Comparison of ENCODE assay signal across 16 mouse cellular contexts in the genomic region with DNA sequence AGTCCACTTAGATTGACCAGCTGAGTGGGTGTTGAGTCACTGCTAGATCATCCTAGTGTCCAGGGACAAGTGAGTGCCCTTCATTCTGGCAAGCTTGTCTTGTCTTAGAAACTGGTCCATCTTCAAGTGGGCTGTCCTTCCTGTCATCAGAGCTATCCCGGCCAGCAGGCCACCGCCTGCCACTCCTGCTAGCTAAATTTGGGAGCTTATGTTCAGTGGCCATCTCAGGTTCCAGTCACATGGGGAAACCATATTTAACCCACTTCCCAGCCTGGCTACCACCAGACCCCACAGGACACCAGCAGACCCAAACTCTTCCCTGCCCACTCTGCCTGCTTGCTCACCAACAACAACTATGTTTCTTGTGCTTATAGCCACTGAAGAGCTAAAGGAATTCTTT. TPM values are rescaled to one million over a fixed set of nuclear protein-coding genes. Genes with fewer than 3 reads are reported as not detected.
A peak's percentile ranks its signal among the peaks of the same experiment; 100 is the strongest.
DNase-seq lines count a peak whose midpoint lies in the region; ATAC-seq and TF ChIP-seq lines count a peak whose summit lies in the region.
"Had no signal": no experiment of that assay in that cellular context is flagged by ENCODE, and none has a peak within 500 bp of the region (broad histone marks: within the 10 kb centered on the region; RNA-seq: fewer than 3 reads in every experiment).

No protein-coding gene starts in this region.

- WGBS in heart, embryonic 13.5 days: 32% methylated on average over 2 of the region's 2 CpGs
- 69% methylated on average over 2 of the region's 2 CpGs for WGBS in forebrain, embryonic 13.5 days
- WGBS in hindbrain, postnatal 0 days: 74% methylated on average over 2 of the region's 2 CpGs
- WGBS in liver, postnatal 0 days (ENCODE audit: insufficient replicate concordance): 81% methylated on average over 2 of the region's 2 CpGs

- peak; percentile 29 for DNase-seq in cerebellum, adult 9-11 months
- DNase-seq in cerebellum, postnatal 10 days: no peak
- DNase-seq in gastrocnemius, postnatal 10 days: peak; percentile 42
- no peak for DNase-seq in hindbrain, postnatal 0 days (ENCODE audit: low spot score)
- no peak for DNase-seq in liver, postnatal 0 days
- DNase-seq: cerebellum, postnatal 14 days; kidney, postnatal 36 days; layer of hippocampus, postnatal 36 days; lung, adult 2 months had no signal

- no peak overlapping the region for H3ac ChIP-seq in C2C12 (ENCODE audit: control insufficient read depth, insufficient read length, low read depth)

- H3K4me1 ChIP-seq in heart, embryonic 13.5 days: peaks cover 52% of the 10 kb centered on the region
- peaks cover 29% of the 10 kb centered on the region for H3K4me1 ChIP-seq in forebrain, embryonic 13.5 days
- peaks cover 20% of the 10 kb centered on the region for H3K4me1 ChIP-seq in hindbrain, postnatal 0 days (ENCODE audit: insufficient read depth, low read length)
- H3K4me1 ChIP-seq in liver, postnatal 0 days (ENCODE audit: insufficient read depth): peaks cover 15% of the 10 kb centered on the region

- H3K9me3 ChIP-seq in heart, embryonic 13.5 days: no peaks in the 10 kb centered on the region
- H3K9me3 ChIP-seq in forebrain, embryonic 13.5 days (replicated peaks): no peaks in the 10 kb centered on the region
- no peaks in the 10 kb centered on the region for H3K9me3 ChIP-seq in hindbrain, postnatal 0 days (ENCODE audit: low read length)
- H3K9me3 ChIP-seq in liver, postnatal 0 days (ENCODE audit: low read length): no peaks in the 10 kb centered on the region
- H3K9me3 ChIP-seq: hindbrain, embryonic 10.5 days; limb, embryonic 13.5 days had no signal

- H3K36me3 ChIP-seq in C2C12 (ENCODE audit: control insufficient read depth, insufficient read depth): no peaks in the 10 kb centered on the region
- H3K36me3 ChIP-seq in heart, embryonic 13.5 days: peaks cover 26% of the 10 kb centered on the region
- 0 out of 2 replicates have a peak, but pooled peaks cover 2% of the 10 kb centered on the region for H3K36me3 ChIP-seq in forebrain, embryonic 13.5 days (ENCODE audit: poor library complexity, severe bottlenecking)
- H3K36me3 ChIP-seq in hindbrain, postnatal 0 days (ENCODE audit: insufficient read depth, low read length): no peaks in the 10 kb centered on the region
- H3K36me3 ChIP-seq in liver, postnatal 0 days (replicated peaks; ENCODE audit: insufficient read depth, low read length): 0 out of 2 replicates have a peak, but pooled peaks cover 5% of the 10 kb centered on the region

- H3K27ac ChIP-seq in heart, embryonic 13.5 days (replicated peaks): peak overlapping the region; percentile 51
- no peak overlapping the region for H3K27ac ChIP-seq in forebrain, embryonic 13.5 days
- H3K27ac ChIP-seq in hindbrain, postnatal 0 days: no peak overlapping the region
- no peak overlapping the region for H3K27ac ChIP-seq in liver, postnatal 0 days (ENCODE audit: low read depth)
- H3K27ac ChIP-seq: hindbrain, embryonic 10.5 days; limb, embryonic 13.5 days had no signal

- no peaks in the 10 kb centered on the region for H3K27me3 ChIP-seq in C2C12 (ENCODE audit: control insufficient read depth, insufficient read depth, insufficient read length)
- H3K27me3 ChIP-seq in heart, embryonic 13.5 days (replicated peaks): no peaks in the 10 kb centered on the region
- no peaks in the 10 kb centered on the region for H3K27me3 ChIP-seq in forebrain, embryonic 13.5 days
- no peaks in the 10 kb centered on the region for H3K27me3 ChIP-seq in hindbrain, postnatal 0 days (ENCODE audit: insufficient read depth, low read length)
- no peaks in the 10 kb centered on the region for H3K27me3 ChIP-seq in liver, postnatal 0 days (ENCODE audit: insufficient read depth, low read length)
- H3K27me3 ChIP-seq: limb, embryonic 13.5 days had no signal

- no peaks in the 10 kb centered on the region for H3K79me3 ChIP-seq in C2C12 (ENCODE audit: low read depth)

- H3K79me2 ChIP-seq in C2C12 (ENCODE audit: control insufficient read depth, insufficient read depth): no peaks in the 10 kb centered on the region

- ATAC-seq in heart, embryonic 13.5 days (ENCODE audit: extremely low read depth, insufficient number of reproducible peaks, low FRiP score, low TSS enrichment): no peak
- ATAC-seq in forebrain, embryonic 13.5 days: no peak
- no peak for ATAC-seq in hindbrain, postnatal 0 days
- ATAC-seq in liver, postnatal 0 days: no peak
- ATAC-seq: intestine, postnatal 0 days had no signal

- 0 out of 2 replicates have a peak overlapping the region, but pooled peaks have one; percentile 56 for H3K9ac ChIP-seq in heart, embryonic 13.5 days
- H3K9ac ChIP-seq in forebrain, embryonic 13.5 days: no peak overlapping the region
- H3K9ac ChIP-seq in hindbrain, postnatal 0 days (replicated peaks; ENCODE audit: low read length): no peak overlapping the region
- H3K9ac ChIP-seq in liver, postnatal 0 days (replicated peaks): no peak overlapping the region
- H3K9ac ChIP-seq: limb, embryonic 13.5 days had no signal

- H3K4me3 ChIP-seq in C2C12 (ENCODE audit: insufficient read depth, poor library complexity, severe bottlenecking): no peak overlapping the region
- H3K4me3 ChIP-seq in heart, embryonic 13.5 days: peak overlapping the region; percentile 4; the same call in 1 of the 2 replicates
- H3K4me3 ChIP-seq in forebrain, embryonic 13.5 days: no peak overlapping the region
- no peak overlapping the region for H3K4me3 ChIP-seq in hindbrain, postnatal 0 days (ENCODE audit: low read length)
- no peak overlapping the region for H3K4me3 ChIP-seq in liver, postnatal 0 days (ENCODE audit: low read depth, low read length)
- H3K4me3 ChIP-seq: hindbrain, embryonic 10.5 days; limb, embryonic 13.5 days had no signal

- H3K4me2 ChIP-seq in heart, embryonic 13.5 days: peak overlapping the region; percentile 46
- no peak overlapping the region for H3K4me2 ChIP-seq in forebrain, embryonic 13.5 days
- H3K4me2 ChIP-seq in hindbrain, postnatal 0 days (ENCODE audit: low read depth, low read length): no peak overlapping the region
- no peak overlapping the region for H3K4me2 ChIP-seq in liver, postnatal 0 days (ENCODE audit: low read depth, low read length)
- H3K4me2 ChIP-seq: limb, embryonic 13.5 days had no signal

- TF ChIP-seq CTCF in C2C12 (IDR thresholded peaks at IDR 0.05; ENCODE audit: control insufficient read depth, insufficient read depth, insufficient read length): no peak
- no peak for TF ChIP-seq CTCF in hindbrain, postnatal 0 days (IDR thresholded peaks at IDR 0.05; ENCODE audit: low read depth)
- TF ChIP-seq CTCF in liver, postnatal 0 days (IDR thresholded peaks at IDR 0.05; ENCODE audit: low read depth): no peak

- no peak for TF ChIP-seq EP300 in liver, postnatal 0 days (IDR thresholded peaks at IDR 0.05; ENCODE audit: low read depth)

TF ChIP-seq in C2C12, 6 proteins besides CTCF, POLR2A, EP300 and RAD21 (continues in another document):
- TF ChIP-seq USF1 (IDR thresholded peaks at IDR 0.05; ENCODE audit: low read depth): peak; percentile 54
- TF ChIP-seq FOSL1 (IDR thresholded peaks at IDR 0.05; ENCODE audit: insufficient read depth, low read length, poor library complexity, severe bottlenecking): no peak

RNA-seq across cellular contexts. Expression of gene Twf2, which starts 3.6 kb away (rescaled TPM):
- 54.7 TPM for polyA plus RNA-seq in C2C12 (2012; fragmentation: generic; extraction: Trizol)
- 10 to 100 TPM; 57.2 to 70.5 TPM for total RNA-seq in gastrocnemius, postnatal 10 days (2021)
- polyA plus RNA-seq in heart, embryonic 13.5 days (2015; fragmentation: Nextera tagmentation; extraction: Ambion mirVana): 43.3 and 46.9 TPM in 2 replicates
- polyA plus RNA-seq in forebrain, embryonic 13.5 days (2015; fragmentation: Nextera tagmentation; extraction: Ambion mirVana): 48.0 and 51.7 TPM in 2 replicates
- 57.4 and 72.6 TPM in 2 replicates for total RNA-seq in hindbrain, postnatal 0 days (2014; rRNA removed)
- 42.0 and 43.9 TPM in 2 replicates for polyA plus RNA-seq in hindbrain, postnatal 0 days (2015; fragmentation: Nextera tagmentation; extraction: Ambion mirVana)
- 22.4 and 23.0 TPM in 2 replicates for polyA plus RNA-seq in liver, postnatal 0 days (2015; fragmentation: Nextera tagmentation; extraction: Ambion mirVana)

RNA-seq across cellular contexts. Expression of gene Ppm1m, which starts 7.0 kb away (rescaled TPM):
- 42.8 TPM for polyA plus RNA-seq in C2C12 (2012; fragmentation: generic; extraction: Trizol)
- 10 to 100 TPM in 1 of 2 experiments, 1 to 10 TPM in 1; 8.0 to 10.0 TPM for total RNA-seq in gastrocnemius, postnatal 10 days (2021)
- polyA plus RNA-seq in heart, embryonic 13.5 days (2015; fragmentation: Nextera tagmentation; extraction: Ambion mirVana): 26.7 and 29.0 TPM in 2 replicates
- polyA plus RNA-seq in forebrain, embryonic 13.5 days (2015; fragmentation: Nextera tagmentation; extraction: Ambion mirVana): 19.5 and 20.1 TPM in 2 replicates
- total RNA-seq in hindbrain, postnatal 0 days (2014; rRNA removed): 19.0 and 23.3 TPM in 2 replicates
- 18.5 and 21.2 TPM in 2 replicates for polyA plus RNA-seq in hindbrain, postnatal 0 days (2015; fragmentation: Nextera tagmentation; extraction: Ambion mirVana)
- 11.0 and 11.1 TPM in 2 replicates for polyA plus RNA-seq in liver, postnatal 0 days (2015; fragmentation: Nextera tagmentation; extraction: Ambion mirVana)

RNA-seq across cellular contexts. Expression of gene Tlr9, which starts 15.9 kb away (rescaled TPM):
- not detected for polyA plus RNA-seq in C2C12 (2012; fragmentation: generic; extraction: Trizol)
- total RNA-seq in gastrocnemius, postnatal 10 days (2021): under 1 TPM; 0.52 to 0.90 TPM
- polyA plus RNA-seq in heart, embryonic 13.5 days (2015; fragmentation: Nextera tagmentation; extraction: Ambion mirVana): not detected in 2 replicates
- polyA plus RNA-seq in forebrain, embryonic 13.5 days (2015; fragmentation: Nextera tagmentation; extraction: Ambion mirVana): not detected in 2 replicates
- total RNA-seq in hindbrain, postnatal 0 days (2014; rRNA removed): 0.36 and 0.37 TPM in 2 replicates
- polyA plus RNA-seq in hindbrain, postnatal 0 days (2015; fragmentation: Nextera tagmentation; extraction: Ambion mirVana): 0.09 and 0.11 TPM in 2 replicates
- polyA plus RNA-seq in liver, postnatal 0 days (2015; fragmentation: Nextera tagmentation; extraction: Ambion mirVana): 0.07 and 0.16 TPM in 2 replicates
- polyA plus RNA-seq: embryonic facial prominence, embryonic 11.5 days; hindbrain, embryonic 10.5 days had no signal

RNA-seq across cellular contexts. Expression of gene Wdr82, which starts 35.8 kb away (rescaled TPM):
- 49.6 TPM for polyA plus RNA-seq in C2C12 (2012; fragmentation: generic; extraction: Trizol)
- 10 to 100 TPM; 31.1 to 38.8 TPM for total RNA-seq in gastrocnemius, postnatal 10 days (2021)
- 16.0 and 18.1 TPM in 2 replicates for polyA plus RNA-seq in heart, embryonic 13.5 days (2015; fragmentation: Nextera tagmentation; extraction: Ambion mirVana)
- polyA plus RNA-seq in forebrain, embryonic 13.5 days (2015; fragmentation: Nextera tagmentation; extraction: Ambion mirVana): 33.8 and 40.1 TPM in 2 replicates
- total RNA-seq in hindbrain, postnatal 0 days (2014; rRNA removed): 240 and 243 TPM in 2 replicates
- 29.1 and 32.6 TPM in 2 replicates for polyA plus RNA-seq in hindbrain, postnatal 0 days (2015; fragmentation: Nextera tagmentation; extraction: Ambion mirVana)
- polyA plus RNA-seq in liver, postnatal 0 days (2015; fragmentation: Nextera tagmentation; extraction: Ambion mirVana): 5.3 and 5.7 TPM in 2 replicates

RNA-seq across cellular contexts. Expression of gene Alas1, which starts 41.9 kb away (rescaled TPM):
- polyA plus RNA-seq in C2C12 (2012; fragmentation: generic; extraction: Trizol): 81.3 TPM
- 100 to 1,000 TPM; 152 to 165 TPM for total RNA-seq in gastrocnemius, postnatal 10 days (2021)
- polyA plus RNA-seq in heart, embryonic 13.5 days (2015; fragmentation: Nextera tagmentation; extraction: Ambion mirVana): 131 and 145 TPM in 2 replicates
- 86.8 and 87.7 TPM in 2 replicates for polyA plus RNA-seq in forebrain, embryonic 13.5 days (2015; fragmentation: Nextera tagmentation; extraction: Ambion mirVana)
- total RNA-seq in hindbrain, postnatal 0 days (2014; rRNA removed): 80.9 and 92.7 TPM in 2 replicates
- polyA plus RNA-seq in hindbrain, postnatal 0 days (2015; fragmentation: Nextera tagmentation; extraction: Ambion mirVana): 80.4 and 92.3 TPM in 2 replicates
- 131 and 146 TPM in 2 replicates for polyA plus RNA-seq in liver, postnatal 0 days (2015; fragmentation: Nextera tagmentation; extraction: Ambion mirVana)

Comparison
In these comparisons a context has a peak if more than half of its experiments do, and no peak if none do; other contexts are left out.
1. DNase-seq: peak in cerebellum, adult 9-11 months (single experiment) and gastrocnemius, postnatal 10 days (single experiment); none in cerebellum, postnatal 10 days (0 of 2), hindbrain, postnatal 0 days (single experiment) and liver, postnatal 0 days (single experiment).